Mouse (Mus musculus): ENCODE data around the gene Eda. TPM values are rescaled to one million over a fixed set of nuclear protein-coding genes. Genes with fewer than 3 reads are reported as not detected.
A peak's percentile ranks its signal among the peaks of the same experiment; 100 is the strongest.

Eda gene
- 1.1 and 1.3 TPM in 2 replicates for polyA plus RNA-seq (2015; fragmentation: Nextera tagmentation; extraction: Ambion mirVana)

- H3K9me3 ChIP-seq (replicated peaks; ENCODE audit: low read length): no peaks in the 10 kb centered on the region
- peak within 1 kb of the TSS; percentile 78 for H3K4me2 ChIP-seq (ENCODE audit: low read length)
- H3K36me3 ChIP-seq (ENCODE audit: insufficient read depth, low read length): no peaks in the 10 kb centered on the region
- H3K9ac ChIP-seq (ENCODE audit: low read depth, low read length): peak within 1 kb of the TSS; percentile 47
- ATAC-seq (replicated peaks; ENCODE audit: low FRiP score, low read depth) (peak; percentile 97), DNase-seq (ENCODE audit: low spot score) (peak; percentile 86)
- no peaks in the 10 kb centered on the region for H3K4me1 ChIP-seq (replicated peaks; ENCODE audit: insufficient read depth, low read length)
- TF ChIP-seq CTCF (IDR thresholded peaks at IDR 0.05; ENCODE audit: low read depth): no peak
- WGBS: 26% methylated on average over 41 of the region's 49 CpGs
- H3K27me3 ChIP-seq (ENCODE audit: insufficient read depth, low read length): no peaks in the 10 kb centered on the region
- H3K27ac ChIP-seq: no peak within 1 kb of the TSS; the same call in 1 of the 2 replicates
- peak within 1 kb of the TSS; percentile 43 for H3K4me3 ChIP-seq (replicated peaks; ENCODE audit: low read depth, low read length)
Observed at GRCm38 (mm10) chrX:99975250-99975984, at the start of gene Eda. Gene Eda, plus strand, starts transcription at chrX:99975606.

- Histone ChIP-seq H3K36me3 (ENCODE audit: insufficient read depth, low read length) (no peaks in the 10 kb centered on the region), H3K9me3 (replicated peaks; ENCODE audit: low read length) (no peaks in the 10 kb centered on the region), H3K4me1 (replicated peaks; ENCODE audit: insufficient read depth, low read length) (no peaks in the 10 kb centered on the region), H3K4me2 (ENCODE audit: low read length) (no peak overlapping the region), H3K27ac (no peak overlapping the region), H3K9ac (ENCODE audit: low read depth, low read length) (no peak overlapping the region), H3K4me3 (replicated peaks; ENCODE audit: low read depth, low read length) (no peak overlapping the region), H3K27me3 (ENCODE audit: insufficient read depth, low read length) (no peaks in the 10 kb centered on the region)
- no peak for DNase-seq (ENCODE audit: low spot score)
- no peak for ATAC-seq (replicated peaks; ENCODE audit: low FRiP score, low read depth)
- WGBS: 72% methylated on average over 4 of the region's 4 CpGs
- no peak for TF ChIP-seq CTCF (IDR thresholded peaks at IDR 0.05; ENCODE audit: low read depth)
Observed at GRCm38 (mm10) chrX:99961002-99961401, 14.4 kb upstream of the Eda start.

GRCm38 (mm10) chrX:99970111-99970510, 5.3 kb upstream of the Eda start:
- H3K4me3 ChIP-seq (replicated peaks; ENCODE audit: low read depth, low read length): no peak overlapping the region
- no peaks in the 10 kb centered on the region for H3K27me3 ChIP-seq (ENCODE audit: insufficient read depth, low read length)
- DNase-seq (ENCODE audit: low spot score) (no peak), ATAC-seq (replicated peaks; ENCODE audit: low FRiP score, low read depth) (no peak)
- TF ChIP-seq CTCF (IDR thresholded peaks at IDR 0.05; ENCODE audit: low read depth): no peak
- no peaks in the 10 kb centered on the region for H3K36me3 ChIP-seq (ENCODE audit: insufficient read depth, low read length)
- H3K4me2 ChIP-seq (ENCODE audit: low read length): no peak overlapping the region
- H3K9ac ChIP-seq (ENCODE audit: low read depth, low read length): no peak overlapping the region
- no peaks in the 10 kb centered on the region for H3K9me3 ChIP-seq (replicated peaks; ENCODE audit: low read length)
- no peak overlapping the region for H3K27ac ChIP-seq
- WGBS: 86% methylated on average over 1 of the region's 1 CpGs
- H3K4me1 ChIP-seq (replicated peaks; ENCODE audit: insufficient read depth, low read length): no peaks in the 10 kb centered on the region

- no peaks in the 10 kb centered on the region for H3K4me1 ChIP-seq (replicated peaks; ENCODE audit: insufficient read depth, low read length)
- 50% methylated on average over 3 of the region's 3 CpGs for WGBS
- H3K9ac ChIP-seq (ENCODE audit: low read depth, low read length): no peak overlapping the region
- H3K27ac ChIP-seq: no peak overlapping the region
- no peak overlapping the region for H3K4me3 ChIP-seq (replicated peaks; ENCODE audit: low read depth, low read length)
- H3K4me2 ChIP-seq (ENCODE audit: low read length): no peak overlapping the region
- no peaks in the 10 kb centered on the region for H3K36me3 ChIP-seq (ENCODE audit: insufficient read depth, low read length)
- DNase-seq (ENCODE audit: low spot score) (no peak), ATAC-seq (replicated peaks; ENCODE audit: low FRiP score, low read depth) (no peak)
- no peak for TF ChIP-seq CTCF (IDR thresholded peaks at IDR 0.05; ENCODE audit: low read depth)
- no peaks in the 10 kb centered on the region for H3K9me3 ChIP-seq (replicated peaks; ENCODE audit: low read length)
- H3K27me3 ChIP-seq (ENCODE audit: insufficient read depth, low read length): no peaks in the 10 kb centered on the region
Observed at GRCm38 (mm10) chrX:99974381-99974780, 1.0 kb upstream of the Eda start.

- no peak overlapping the region for H3K27ac ChIP-seq
- 33% methylated on average over 5 of the region's 5 CpGs for WGBS
- H3K27me3 ChIP-seq (ENCODE audit: insufficient read depth, low read length): no peaks in the 10 kb centered on the region
- H3K4me1 ChIP-seq (replicated peaks; ENCODE audit: insufficient read depth, low read length): no peaks in the 10 kb centered on the region
- no peaks in the 10 kb centered on the region for H3K36me3 ChIP-seq (ENCODE audit: insufficient read depth, low read length)
- H3K4me2 ChIP-seq (ENCODE audit: low read length): peak overlapping the region; percentile 78
- DNase-seq (ENCODE audit: low spot score) (no peak), ATAC-seq (replicated peaks; ENCODE audit: low FRiP score, low read depth) (no peak)
- no peaks in the 10 kb centered on the region for H3K9me3 ChIP-seq (replicated peaks; ENCODE audit: low read length)
- H3K9ac ChIP-seq (ENCODE audit: low read depth, low read length): no peak overlapping the region
- H3K4me3 ChIP-seq (replicated peaks; ENCODE audit: low read depth, low read length): 0 out of 2 replicates have a peak overlapping the region, but pooled peaks have one; percentile 43
- TF ChIP-seq CTCF (IDR thresholded peaks at IDR 0.05; ENCODE audit: low read depth): no peak
Observed at GRCm38 (mm10) chrX:99974803-99975202, 603 bp upstream of the Eda start.

GRCm38 (mm10) chrX:99975985-99976924, 849 bp downstream of the Eda start:
- ATAC-seq (replicated peaks; ENCODE audit: low FRiP score, low read depth): peak; percentile 22; the same call in 1 of the 2 replicates
- no peak for TF ChIP-seq CTCF (IDR thresholded peaks at IDR 0.05; ENCODE audit: low read depth)
- DNase-seq (ENCODE audit: low spot score): peak; percentile 8

More at GRCm38 (mm10) chrX:99975985-99976924, 849 bp downstream of the Eda start:
- Histone ChIP-seq H3K4me2 (ENCODE audit: low read length) (peak overlapping the region; percentile 78), H3K36me3 (ENCODE audit: insufficient read depth, low read length) (no peaks in the 10 kb centered on the region), H3K4me3 (replicated peaks; ENCODE audit: low read depth, low read length) (peak overlapping the region; percentile 43), H3K27me3 (ENCODE audit: insufficient read depth, low read length) (no peaks in the 10 kb centered on the region), H3K4me1 (replicated peaks; ENCODE audit: insufficient read depth, low read length) (no peaks in the 10 kb centered on the region), H3K9ac (ENCODE audit: low read depth, low read length) (peak overlapping the region; percentile 47), H3K27ac (no peak overlapping the region; the same call in 1 of the 2 replicates), H3K9me3 (replicated peaks; ENCODE audit: low read length) (no peaks in the 10 kb centered on the region)
- WGBS: 31% methylated on average over 47 of the region's 48 CpGs

Data from kidney, postnatal 0 days (tissue).